Mouse (Mus musculus): Measurements from ENCODE around the gene Il2rb.

The Il2rb gene

DNA sequence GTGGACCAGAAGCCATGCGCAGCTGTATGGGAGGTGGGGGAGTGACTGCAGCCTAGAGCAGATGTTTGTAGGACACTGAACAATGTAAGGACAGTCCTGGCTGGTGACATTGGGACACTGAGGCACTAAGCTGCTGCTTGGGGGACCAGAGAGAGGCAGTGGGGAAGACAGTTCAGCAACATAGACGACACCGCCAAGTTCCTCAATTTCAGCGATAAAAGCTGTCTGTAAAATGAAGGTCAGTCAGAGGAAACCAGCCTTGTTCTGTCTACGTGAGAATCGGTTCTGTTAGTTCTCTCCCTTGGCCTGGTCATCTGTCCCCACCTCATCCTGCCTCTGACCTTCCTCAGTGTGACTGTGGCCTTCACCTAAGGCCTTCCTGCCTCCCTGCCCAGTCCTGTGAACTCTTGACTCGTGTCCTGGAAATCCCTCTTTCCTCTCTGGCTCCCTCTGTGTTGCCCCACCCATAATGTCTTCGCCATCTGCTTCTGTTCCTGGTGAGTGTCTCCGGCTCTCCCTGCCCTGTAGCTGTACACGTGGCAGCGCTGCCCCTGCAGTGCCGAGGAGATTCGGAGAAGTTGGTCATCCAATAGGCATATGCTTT lies 25.1 kb upstream of the Il2rb start:
- DNase-seq = no peak

GRCm38 (mm10) chr15:78518221-78518620 lies 23.1 kb upstream of the Il2rb start:
- no peak for DNase-seq

GRCm38 (mm10) chr15:78515759-78516158 lies 20.7 kb upstream of the Il2rb start:
- no peak for DNase-seq

- peak; percentile 87 to 91 for DNase-seq
These were observed 19.5 kb upstream of the Il2rb start for GRCm38 (mm10) chr15:78514393-78515146.

- no peak for DNase-seq
These were observed 17.9 kb upstream of the Il2rb start for GRCm38 (mm10) chr15:78513019-78513418.

DNA sequence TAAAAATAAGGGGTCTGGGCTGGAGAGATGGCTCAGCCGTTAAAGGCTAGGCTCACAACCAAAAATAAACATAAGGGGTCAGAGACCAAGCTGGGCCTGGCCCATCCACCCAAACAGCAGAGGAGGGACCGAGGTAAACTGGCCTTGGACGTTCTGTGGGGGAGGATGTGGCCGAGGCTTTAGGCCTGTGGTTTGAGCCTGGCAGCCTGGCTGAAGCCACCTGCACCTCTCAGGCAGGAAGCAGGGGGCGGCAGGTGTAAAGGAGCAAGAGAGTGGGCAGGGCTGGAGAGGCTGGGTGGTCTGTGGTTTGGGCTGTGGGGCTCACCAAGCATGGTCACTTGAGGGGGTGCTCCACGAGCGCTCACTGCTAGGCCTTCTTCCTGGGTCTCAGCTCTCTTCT lies 16.9 kb upstream of the Il2rb start:
- no peak for DNase-seq

- no peak for DNase-seq
These were observed 15.7 kb upstream of the Il2rb start for GRCm38 (mm10) chr15:78510736-78511135.

DNA sequence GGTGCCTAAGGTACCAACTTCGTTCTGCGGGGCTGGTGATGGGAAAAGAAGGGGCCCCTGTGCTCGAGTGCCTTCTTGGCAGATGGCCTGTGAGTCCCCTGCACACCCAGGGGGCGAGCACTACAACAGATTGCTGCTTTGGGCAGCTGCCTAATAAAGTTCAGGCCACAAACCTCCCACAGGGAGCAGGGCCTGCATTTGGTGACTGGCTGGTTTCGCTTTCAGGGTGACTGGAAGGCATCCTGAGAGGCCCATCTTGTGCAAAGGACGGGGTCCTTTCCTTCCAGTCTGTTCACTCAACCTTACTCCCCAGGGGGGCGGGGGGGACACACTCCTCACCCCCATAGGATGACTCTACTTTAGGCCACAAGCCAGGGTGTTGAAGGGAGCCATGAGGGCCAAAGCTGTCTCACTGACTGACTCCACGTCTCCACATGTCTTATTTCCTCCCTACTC lies 15.1 kb upstream of the Il2rb start:
- peak; percentile 52 to 72 for DNase-seq

DNA sequence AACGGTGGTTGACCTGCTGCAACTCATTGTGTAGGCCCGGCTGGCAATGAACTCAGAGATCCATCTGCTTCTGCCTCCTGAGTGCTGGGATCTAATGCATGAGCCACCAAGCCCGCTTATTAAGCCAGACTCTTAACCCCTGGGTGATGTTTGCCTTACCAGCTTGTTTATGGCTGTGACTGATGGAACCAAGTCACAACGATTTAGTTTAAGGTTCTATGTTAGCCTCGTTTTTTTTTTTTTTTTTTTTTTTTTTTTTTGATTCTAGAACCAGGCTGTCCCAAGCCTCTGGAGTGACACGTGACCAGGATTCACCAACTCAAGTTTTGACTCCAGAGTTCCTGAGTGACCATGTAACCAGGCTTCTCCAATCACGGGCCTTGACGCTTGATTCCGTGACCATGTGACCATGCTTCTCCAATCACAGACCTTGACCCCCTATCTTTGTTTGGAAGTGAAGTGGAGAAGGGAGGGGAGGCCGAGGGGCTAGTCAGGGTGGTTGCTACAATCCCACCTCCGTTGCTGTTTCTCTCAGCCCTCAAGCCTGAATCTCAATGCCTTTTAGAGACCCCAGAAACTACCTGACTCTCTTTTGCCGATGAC lies 14.3 kb upstream of the Il2rb start:
- DNase-seq = no peak

DNA sequence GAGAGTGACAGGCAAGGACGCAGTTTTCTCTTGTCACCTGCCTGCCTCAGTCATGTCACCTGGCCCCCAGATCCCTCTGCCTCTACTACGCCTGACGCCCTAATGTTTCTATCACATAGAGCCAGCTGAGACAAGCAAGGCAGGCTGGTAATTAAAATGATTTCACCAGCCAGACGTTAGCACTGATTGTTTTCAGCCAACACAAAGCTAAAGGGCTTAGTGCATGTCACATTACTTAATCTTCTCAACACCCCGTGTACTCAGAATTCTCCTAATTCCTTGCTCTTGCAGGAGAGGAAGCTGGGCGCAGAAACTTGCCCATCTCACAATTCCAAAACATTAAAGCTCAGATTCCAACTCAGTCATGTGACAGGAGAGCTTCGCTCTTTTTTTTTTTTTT lies 13.4 kb upstream of the Il2rb start:
- DNase-seq = no peak

- no peak for DNase-seq
These were observed 10.5 kb upstream of the Il2rb start for GRCm38 (mm10) chr15:78505541-78505940.

DNA sequence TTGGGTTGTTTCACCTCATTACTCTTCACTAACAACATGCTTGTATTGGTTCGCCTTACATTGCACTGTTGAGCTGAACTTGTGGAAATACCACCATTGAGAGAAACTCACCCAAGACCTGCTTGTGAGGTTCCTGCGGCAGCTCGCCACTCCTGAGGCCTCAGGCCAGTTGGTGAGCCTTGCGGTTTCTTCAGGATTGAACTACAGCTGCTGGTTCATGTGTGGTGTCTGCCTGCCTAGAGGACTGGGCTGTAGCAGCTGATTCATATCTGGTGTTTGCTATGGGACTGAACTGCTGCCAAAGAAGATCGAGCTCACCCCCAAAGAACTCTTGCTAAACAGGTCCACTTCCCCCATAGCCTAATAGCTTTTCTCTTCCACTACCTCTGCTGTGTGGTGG lies 9.7 kb upstream of the Il2rb start:
- DNase-seq = no peak

GRCm38 (mm10) chr15:78504013-78504412 lies 8.9 kb upstream of the Il2rb start:
- no peak for DNase-seq

DNA sequence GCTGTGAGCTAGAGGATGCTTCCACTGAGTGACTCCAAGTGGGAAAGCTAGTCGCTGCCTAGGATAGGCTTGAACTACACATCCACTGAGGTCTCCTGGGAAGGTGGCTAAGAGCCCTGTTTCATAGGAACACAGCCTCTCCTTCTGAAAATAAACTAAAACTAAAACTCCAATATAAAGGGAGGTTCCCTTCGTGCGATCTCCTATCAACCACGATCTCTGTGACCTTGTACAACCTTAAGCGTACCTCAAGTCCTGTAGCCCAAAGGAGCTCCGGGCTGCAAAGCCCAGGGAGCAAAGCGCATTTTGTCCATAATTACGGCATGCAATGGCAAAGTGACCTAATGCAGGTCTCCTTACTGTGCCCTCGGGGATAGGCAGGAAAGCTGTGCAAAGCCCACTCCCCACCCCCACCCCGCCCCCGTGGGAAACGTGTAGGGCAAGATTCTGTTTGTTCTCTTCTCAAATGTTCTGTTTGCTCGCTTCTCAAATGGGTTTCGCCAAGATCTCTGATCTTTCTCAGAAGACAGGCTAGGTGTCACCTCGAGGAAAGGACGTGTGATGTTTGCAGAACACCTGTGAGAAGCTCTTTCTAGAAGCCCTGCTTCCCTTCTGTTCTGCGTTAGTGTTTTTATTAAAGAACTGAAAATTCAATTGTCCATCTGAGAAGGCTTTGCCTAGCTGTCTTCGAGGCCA lies 7.5 kb upstream of the Il2rb start:
- DNase-seq = no peak

GRCm38 (mm10) chr15:78493401-78494010 lies 1.6 kb downstream of the Il2rb start:
- DNase-seq = no peak

- peak in 1 of 2 experiments; percentile 48 for DNase-seq
These were observed 3.8 kb downstream of the Il2rb start for GRCm38 (mm10) chr15:78491301-78491700.

GRCm38 (mm10) chr15:78489906-78490305 lies 5.2 kb downstream of the Il2rb start:
- DNase-seq = no peak

DNA sequence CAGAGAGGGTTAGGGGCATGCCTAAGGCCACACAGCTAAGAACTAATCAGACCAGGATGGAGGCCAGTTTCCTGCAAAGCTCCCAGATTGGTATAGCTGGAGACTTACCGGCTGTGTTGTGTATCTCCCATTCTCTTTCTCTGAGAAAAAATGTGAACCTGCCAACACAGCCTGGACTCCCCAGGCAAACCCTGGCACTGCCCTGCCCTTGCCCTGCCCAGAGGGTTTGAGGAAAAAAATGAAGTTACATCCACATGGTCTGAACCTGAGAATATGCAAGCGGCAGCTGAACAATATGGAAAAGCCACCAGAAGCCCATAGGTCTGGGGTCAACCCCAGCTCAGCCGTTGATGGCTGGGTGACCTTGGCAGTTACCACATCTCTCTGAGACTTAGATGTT lies 5.8 kb downstream of the Il2rb start:
- peak; percentile 57 to 72 for DNase-seq

DNA sequence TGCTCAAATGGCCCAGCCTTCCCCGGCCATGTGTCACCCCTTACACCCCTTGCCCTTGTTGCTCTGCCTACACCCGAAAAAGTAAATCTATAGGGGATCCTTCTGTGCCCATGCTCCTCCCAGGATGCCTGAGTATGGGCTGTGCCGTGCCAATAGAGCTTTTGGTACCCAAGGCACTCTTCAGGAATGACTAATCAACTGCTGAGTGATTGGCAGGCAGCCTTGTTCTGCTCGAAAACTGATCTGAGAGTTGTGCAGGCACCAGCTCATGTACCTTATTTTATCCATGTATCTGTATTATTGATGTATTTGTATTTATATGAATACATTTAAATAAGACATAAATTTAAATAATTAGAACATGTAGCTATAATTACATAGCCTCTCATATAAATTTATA lies 8.0 kb downstream of the Il2rb start:
- peak in 1 of 2 experiments; percentile 66 for DNase-seq

GRCm38 (mm10) chr15:78486564-78486963 lies 8.5 kb downstream of the Il2rb start:
- DNase-seq = no peak

DNA sequence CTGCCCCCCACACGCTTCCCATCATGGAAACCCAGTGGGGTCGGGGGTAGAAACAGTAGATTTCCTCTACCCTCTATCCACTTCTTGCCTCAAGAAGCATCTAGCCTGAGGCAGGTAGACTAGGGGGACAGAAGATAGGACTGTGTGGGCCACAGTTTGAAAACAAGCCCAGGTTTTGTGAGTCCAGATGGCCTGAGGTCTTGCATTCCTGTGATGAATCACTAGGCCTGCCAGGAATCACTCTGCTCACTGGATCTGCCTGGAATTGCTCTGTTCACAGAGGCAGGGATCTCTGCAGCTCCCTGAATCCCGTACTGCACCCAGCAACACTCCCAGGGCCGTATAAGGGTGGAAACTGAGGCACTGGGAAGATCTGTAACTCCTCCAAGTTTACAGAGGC lies 11.8 kb downstream of the Il2rb start:
- DNase-seq = peak; percentile 78

DNA sequence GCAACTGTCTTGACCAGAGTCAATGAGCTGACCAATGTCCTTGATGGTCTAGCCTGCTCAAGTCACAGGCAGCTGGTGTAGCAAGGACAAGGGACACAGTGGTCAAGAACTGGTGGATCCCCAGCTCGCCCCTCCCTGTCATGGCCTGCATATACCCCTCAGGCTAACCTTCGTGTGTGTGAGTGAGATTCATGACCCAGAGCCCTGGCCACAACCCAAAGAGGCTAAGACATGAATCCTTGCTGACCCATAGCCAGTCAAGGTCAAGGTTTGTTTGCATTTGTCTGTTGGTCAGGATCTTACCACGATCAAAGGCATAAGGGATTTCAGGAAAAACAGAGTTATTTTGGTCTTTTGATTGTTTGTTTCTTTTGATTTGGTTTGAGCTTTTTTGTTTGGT lies 12.6 kb downstream of the Il2rb start:
- no peak for DNase-seq

DNA sequence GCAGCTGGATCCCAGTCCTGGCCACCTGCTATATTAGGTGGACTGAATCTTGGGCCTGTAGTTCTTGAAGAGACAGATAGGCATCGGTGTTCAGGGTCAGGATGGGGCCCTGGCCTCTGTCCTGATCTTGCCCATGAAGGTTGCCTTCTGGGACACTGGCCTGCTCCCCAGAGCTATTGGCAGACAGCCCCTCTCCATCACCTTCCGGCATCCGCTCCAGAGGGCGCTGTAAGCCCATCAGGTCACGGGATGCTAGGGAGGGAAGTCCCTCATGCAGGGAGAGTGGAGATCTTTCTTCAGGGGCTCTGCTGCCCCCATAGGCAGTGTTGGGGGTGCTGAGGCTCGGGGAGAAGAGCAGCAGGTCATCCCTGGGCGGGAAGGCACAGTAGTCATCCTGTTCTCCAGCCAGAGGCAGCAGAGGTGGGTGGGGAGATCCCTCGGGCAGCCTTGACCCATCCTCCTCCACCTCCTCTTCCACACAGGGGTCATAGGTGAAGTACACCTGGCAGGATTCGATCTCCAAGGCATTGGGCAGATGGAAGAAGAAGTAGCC lies 13.5 kb downstream of the Il2rb start:
- DNase-seq = no peak

Measured in cerebellum, postnatal 10 days (tissue).